Mouse (Mus musculus) embryonic stem cell, embryonic (primary cell): Measurements from ENCODE around the gene Adam12.

ENCODE experiments used
- CTCF ChIA-PET, 4 experiments: fragments of 300-600 bp in 2 of 4; fragments of 350-600 bp in 2 of 4; sonication (Branson Sonifier 250); formaldehyde crosslinking; loops; one replicate each; lab custom pipeline; 2022; ENCODE audit warnings: inconsistent platforms in 2 of 4; lab: Charles Lee
- POLR2A ChIA-PET, 4 experiments: fragments of 300-600 bp in 2 of 4; fragments of 350-600 bp in 2 of 4; sonication (Branson Sonifier 250); formaldehyde crosslinking; loops; one replicate each; lab custom pipeline; 2022; ENCODE audit warnings: antibody characterized with exemption in 4 of 4, inconsistent platforms in 1 of 4; lab: Charles Lee

Gene Adam12

GRCm38 (mm10) chr7:133876646-133877342 is 355.2 kb downstream of the Adam12 start:
- CTCF ChIA-PET: no interaction called here
- POLR2A ChIA-PET: no interaction called here

GRCm38 (mm10) chr7:133876139-133876538 is 355.8 kb downstream of the Adam12 start:
- ChIA-PET POLR2A (no interaction called here), CTCF (no interaction called here)

GRCm38 (mm10) chr7:133872701-133873100 is 359.2 kb downstream of the Adam12 start:
- POLR2A ChIA-PET: no interaction called here
- CTCF ChIA-PET: interaction anchor here in 1 of 4 experiments (0.6 kb wide), 1 partner anchor 317 kb away, joined by 19 read pairs; no protein-coding TSS in a partner anchor

GRCm38 (mm10) chr7:133870265-133870664 is 361.7 kb downstream of the Adam12 start:
- CTCF ChIA-PET: no interaction called here
- POLR2A ChIA-PET: no interaction called here

- CTCF ChIA-PET: interaction anchor here in 1 of 4 experiments (0.7 kb wide), 1 partner anchor 169 kb away, joined by 4 read pairs; no protein-coding TSS in a partner anchor
- POLR2A ChIA-PET: no interaction called here
These were observed 368.3 kb downstream of the Adam12 start for GRCm38 (mm10) chr7:133863684-133864083.

- CTCF ChIA-PET: no interaction called here
- POLR2A ChIA-PET: no interaction called here
These were observed 368.8 kb downstream of the Adam12 start for GRCm38 (mm10) chr7:133863151-133863550.

- ChIA-PET CTCF (interaction anchor here in 1 of 4 experiments (0.8 kb wide), 1 partner anchor 516 kb away, joined by 3 read pairs; no protein-coding TSS in a partner anchor), POLR2A (interaction anchor here in 2 of 4 experiments (0.6 to 0.7 kb wide), 2 partner anchors 56 to 417 kb away, joined by 3 to 4 read pairs; no protein-coding TSS in a partner anchor)
These were observed 369.2 kb downstream of the Adam12 start for GRCm38 (mm10) chr7:133862723-133863122.

GRCm38 (mm10) chr7:133862233-133862632 is 369.7 kb downstream of the Adam12 start:
- POLR2A ChIA-PET: interaction anchor here in 2 of 4 experiments (0.6 to 0.7 kb wide), 2 partner anchors 56 to 417 kb away, joined by 3 to 4 read pairs; no protein-coding TSS in a partner anchor

GRCm38 (mm10) chr7:133859548-133859947 is 372.4 kb downstream of the Adam12 start:
- ChIA-PET POLR2A (interaction anchor here in 2 of 4 experiments (0.6 to 1.1 kb wide), 2 partner anchors 250 to 364 kb away, joined by 3 to 4 read pairs; no protein-coding TSS in a partner anchor), CTCF (interaction anchor here (0.5 to 1.9 kb wide), 4 partner anchors 164 to 402 kb away, joined by 3 to 8 read pairs (median 4); no protein-coding TSS in a partner anchor)

More at GRCm38 (mm10) chr7:133862233-133862632, 369.7 kb downstream of the Adam12 start:
- CTCF ChIA-PET: interaction anchor here in 1 of 4 experiments (0.8 kb wide), 1 partner anchor 516 kb away, joined by 3 read pairs; no protein-coding TSS in a partner anchor

- CTCF ChIA-PET: interaction anchor here in 3 of 4 experiments (0.6 to 1.4 kb wide), 4 partner anchors 365 to 522 kb away, joined by 3 to 8 read pairs (median 5); no protein-coding TSS in a partner anchor
- POLR2A ChIA-PET: no interaction called here
These were observed 373.4 kb downstream of the Adam12 start for GRCm38 (mm10) chr7:133858506-133858905.

GRCm38 (mm10) chr7:133856278-133856677 is 375.7 kb downstream of the Adam12 start:
- CTCF ChIA-PET: interaction anchor here in 2 of 4 experiments (0.6 to 1.6 kb wide), 4 partner anchors 367 to 611 kb away, joined by 3 to 10 read pairs (median 4); no protein-coding TSS in a partner anchor
- POLR2A ChIA-PET: no interaction called here

- POLR2A ChIA-PET: no interaction called here
- CTCF ChIA-PET: interaction anchor here in 2 of 4 experiments (1.0 to 1.6 kb wide), 1 partner anchor 373 kb away, joined by 4 to 5 read pairs; no protein-coding TSS in a partner anchor
These were observed 381.2 kb downstream of the Adam12 start for GRCm38 (mm10) chr7:133850735-133851134.

- ChIA-PET CTCF (interaction anchor here in 1 of 4 experiments (1.3 kb wide), 1 partner anchor 24 kb away, joined by 3 read pairs; no protein-coding TSS in a partner anchor), POLR2A (no interaction called here)
These were observed 383.8 kb downstream of the Adam12 start for GRCm38 (mm10) chr7:133848180-133848579.

- ChIA-PET CTCF (interaction anchor here in 2 of 4 experiments (1.3 to 1.4 kb wide), 2 partner anchors 23 kb away, joined by 3 read pairs; no protein-coding TSS in a partner anchor), POLR2A (interaction anchor here in 1 of 4 experiments (0.5 to 0.6 kb wide), 2 partner anchors 70 to 698 kb away, joined by 3 to 4 read pairs; partner anchors contain the start of gene Fank1)
These were observed 384.8 kb downstream of the Adam12 start for GRCm38 (mm10) chr7:133847175-133847574.

GRCm38 (mm10) chr7:133842079-133842478 is 389.9 kb downstream of the Adam12 start:
- POLR2A ChIA-PET: no interaction called here
- CTCF ChIA-PET: no interaction called here

GRCm38 (mm10) chr7:133839546-133839945 is 392.4 kb downstream of the Adam12 start:
- ChIA-PET CTCF (interaction anchor here in 2 of 4 experiments (0.6 to 1.0 kb wide), 2 partner anchors 15 to 384 kb away, joined by 6 to 13 read pairs; no protein-coding TSS in a partner anchor), POLR2A (no interaction called here)
